Mouse (Mus musculus) intestine, embryonic 15.5 days (tissue): ENCODE measurements around the gene Hivep1. TPM values are rescaled to one million over a fixed set of nuclear protein-coding genes. Genes with fewer than 3 reads are reported as not detected.

Experiments used
- ATAC-seq: fragments of 200-750 bp; cut with Nextera tagmentation; 2 replicates; pipeline ENCODE4 v1.8.0; 2017; ENCODE audit warnings: moderate TSS enrichment, moderate library complexity
- H3K27ac ChIP-seq: fragments of 300-500 bp; sonication (generic); 2 replicates; pipeline ENCODE4 v1.5.1; 2015; ENCODE audit warnings: mild to moderate bottlenecking, inconsistent platforms
- H3K27me3 ChIP-seq: fragments of 300-500 bp; sonication (generic); replicated peaks from 2 replicates; pipeline ENCODE4 v1.6.1; 2015; ENCODE audit warnings: inconsistent platforms
- H3K36me3 ChIP-seq: fragments of 300-500 bp; sonication (generic); 2 replicates; pipeline ENCODE4 v1.6.1; 2015; ENCODE audit warnings: inconsistent platforms
- H3K4me1 ChIP-seq: fragments of 300-500 bp; sonication (generic); replicated peaks from 2 replicates; pipeline ENCODE4 v1.6.1; 2015; ENCODE audit warnings: inconsistent platforms
- H3K4me2 ChIP-seq: fragments of 300-500 bp; sonication (generic); replicated peaks from 2 replicates; pipeline ENCODE4 v1.6.1; 2015; ENCODE audit warnings: mild to moderate bottlenecking, inconsistent platforms
- H3K4me3 ChIP-seq: fragments of 300-500 bp; sonication (generic); replicated peaks from 2 replicates; pipeline ENCODE4 v1.5.1; 2015; ENCODE audit warnings: inconsistent platforms
- H3K9ac ChIP-seq: fragments of 300-500 bp; sonication (generic); 2 replicates; pipeline ENCODE4 v1.6.1; 2015; ENCODE audit warnings: inconsistent platforms
- H3K9me3 ChIP-seq: fragments of 300-500 bp; sonication (generic); 2 replicates; pipeline ENCODE4 v1.6.1; 2016; ENCODE audit warnings: inconsistent platforms
- WGBS: fragments of 180-500 bp; shearing (Covaris S2); methylation state at CpG from one replicate; pipeline ENCODE4 v1.1.7; 2015; 5-methylcytosine and 5-hydroxymethylcytosine counted together
- polyA plus RNA-seq: library from polyadenylated mRNA; unstranded; fragments of >200 nt; fragmentation: Nextera tagmentation; extraction: Ambion mirVana; gene quantifications from 2 replicates; pipeline ENCODE4 v1.2.1, GENCODE M21; 2015

Gene Hivep1
- polyA plus RNA-seq, 1 experiment from 2014 or later: 10.4 TPM

- H3K4me1 ChIP-seq: peaks cover 4% of the 10 kb centered on the region
- WGBS: 23% methylated on average over 8 of the region's 8 CpGs
- no peaks in the 10 kb centered on the region for H3K36me3 ChIP-seq
- ATAC-seq: peak; percentile 86
- H3K9ac ChIP-seq: no peak overlapping the region
- no peak overlapping the region for H3K27ac ChIP-seq
- H3K4me3 ChIP-seq: no peak overlapping the region
- H3K4me2 ChIP-seq: 0 out of 2 replicates have a peak overlapping the region, but pooled peaks have one; percentile 15
- no peaks in the 10 kb centered on the region for H3K27me3 ChIP-seq
- H3K9me3 ChIP-seq: no peaks in the 10 kb centered on the region
These were observed 51.2 kb downstream of the Hivep1 start for GRCm38 (mm10) chr13:42102980-42103379.

GRCm38 (mm10) chr13:42103486-42104166 lies 51.8 kb downstream of the Hivep1 start:
- Histone ChIP-seq H3K27me3 (no peaks in the 10 kb centered on the region), H3K9me3 (no peaks in the 10 kb centered on the region), H3K36me3 (no peaks in the 10 kb centered on the region), H3K4me1 (peaks cover 4% of the 10 kb centered on the region), H3K9ac (no peak overlapping the region), H3K27ac (no peak overlapping the region), H3K4me3 (no peak overlapping the region), H3K4me2 (no peak overlapping the region)
- ATAC-seq: no peak
- 70% methylated on average over 11 of the region's 11 CpGs for WGBS

GRCm38 (mm10) chr13:42104371-42104770 lies 52.5 kb downstream of the Hivep1 start:
- no peak overlapping the region for H3K4me3 ChIP-seq
- no peak overlapping the region for H3K4me2 ChIP-seq
- WGBS: 89% methylated on average over 3 of the region's 3 CpGs
- H3K9ac ChIP-seq: no peak overlapping the region
- H3K36me3 ChIP-seq: no peaks in the 10 kb centered on the region
- no peaks in the 10 kb centered on the region for H3K9me3 ChIP-seq
- no peak for ATAC-seq
- H3K4me1 ChIP-seq: peaks cover 4% of the 10 kb centered on the region
- H3K27me3 ChIP-seq: no peaks in the 10 kb centered on the region
- H3K27ac ChIP-seq: no peak overlapping the region

GRCm38 (mm10) chr13:42108483-42109215 lies 56.8 kb downstream of the Hivep1 start:
- no peak overlapping the region for H3K4me2 ChIP-seq
- ATAC-seq: no peak
- H3K9ac ChIP-seq: no peak overlapping the region
- no peak overlapping the region for H3K4me3 ChIP-seq
- 60% methylated on average over 11 of the region's 11 CpGs for WGBS
- H3K9me3 ChIP-seq: no peaks in the 10 kb centered on the region
- H3K36me3 ChIP-seq: no peaks in the 10 kb centered on the region
- 0 out of 2 replicates have a peak, but pooled peaks cover 4% of the 10 kb centered on the region for H3K4me1 ChIP-seq
- H3K27me3 ChIP-seq: no peaks in the 10 kb centered on the region
- H3K27ac ChIP-seq: no peak overlapping the region

GRCm38 (mm10) chr13:42110416-42110815 lies 58.6 kb downstream of the Hivep1 start:
- no peak overlapping the region for H3K4me3 ChIP-seq
- H3K9me3 ChIP-seq: no peaks in the 10 kb centered on the region
- H3K27ac ChIP-seq: no peak overlapping the region
- H3K4me1 ChIP-seq: 0 out of 2 replicates have a peak, but pooled peaks cover 4% of the 10 kb centered on the region
- no peak overlapping the region for H3K9ac ChIP-seq
- ATAC-seq: no peak
- no peaks in the 10 kb centered on the region for H3K36me3 ChIP-seq
- WGBS: 90% methylated on average over 3 of the region's 3 CpGs
- H3K27me3 ChIP-seq: no peaks in the 10 kb centered on the region
- no peak overlapping the region for H3K4me2 ChIP-seq

GRCm38 (mm10) chr13:42112071-42112470 lies 60.2 kb downstream of the Hivep1 start:
- H3K9ac ChIP-seq: no peak overlapping the region
- no peak for ATAC-seq
- no peaks in the 10 kb centered on the region for H3K27me3 ChIP-seq
- no peak overlapping the region for H3K4me2 ChIP-seq
- H3K9me3 ChIP-seq: no peaks in the 10 kb centered on the region
- H3K27ac ChIP-seq: no peak overlapping the region
- 0 out of 2 replicates have a peak, but pooled peaks cover 4% of the 10 kb centered on the region for H3K4me1 ChIP-seq
- no peaks in the 10 kb centered on the region for H3K36me3 ChIP-seq
- 82% methylated on average over 6 of the region's 6 CpGs for WGBS
- no peak overlapping the region for H3K4me3 ChIP-seq

- Histone ChIP-seq H3K36me3 (no peaks in the 10 kb centered on the region), H3K4me3 (no peak overlapping the region), H3K9me3 (no peaks in the 10 kb centered on the region), H3K4me1 (0 out of 2 replicates have a peak, but pooled peaks cover 4% of the 10 kb centered on the region), H3K27ac (no peak overlapping the region), H3K9ac (no peak overlapping the region), H3K27me3 (no peaks in the 10 kb centered on the region), H3K4me2 (no peak overlapping the region)
- ATAC-seq: no peak
- 63% methylated on average over 5 of the region's 5 CpGs for WGBS
These were observed 60.9 kb downstream of the Hivep1 start for GRCm38 (mm10) chr13:42112748-42113147.

- H3K4me3 ChIP-seq: no peak overlapping the region
- H3K4me1 ChIP-seq: 0 out of 2 replicates have a peak, but pooled peaks cover 4% of the 10 kb centered on the region
- H3K9me3 ChIP-seq: no peaks in the 10 kb centered on the region
- no peak overlapping the region for H3K27ac ChIP-seq
- H3K27me3 ChIP-seq: no peaks in the 10 kb centered on the region
- WGBS: 92% methylated on average over 7 of the region's 7 CpGs
- no peaks in the 10 kb centered on the region for H3K36me3 ChIP-seq
- no peak overlapping the region for H3K9ac ChIP-seq
- no peak for ATAC-seq
- H3K4me2 ChIP-seq: no peak overlapping the region
These were observed 61.8 kb downstream of the Hivep1 start for GRCm38 (mm10) chr13:42113601-42114000.

- ATAC-seq: no peak
- 87% methylated on average over 6 of the region's 6 CpGs for WGBS
- no peak overlapping the region for H3K9ac ChIP-seq
- H3K27ac ChIP-seq: no peak overlapping the region
- 0 out of 2 replicates have a peak, but pooled peaks cover 4% of the 10 kb centered on the region for H3K4me1 ChIP-seq
- H3K9me3 ChIP-seq: no peaks in the 10 kb centered on the region
- H3K4me3 ChIP-seq: no peak overlapping the region
- H3K4me2 ChIP-seq: no peak overlapping the region
- no peaks in the 10 kb centered on the region for H3K36me3 ChIP-seq
- H3K27me3 ChIP-seq: no peaks in the 10 kb centered on the region
These were observed 64.5 kb downstream of the Hivep1 start for GRCm38 (mm10) chr13:42116301-42116700.

- Histone ChIP-seq H3K4me1 (0 out of 2 replicates have a peak, but pooled peaks cover 4% of the 10 kb centered on the region), H3K9ac (no peak overlapping the region), H3K36me3 (no peaks in the 10 kb centered on the region; the same call in 1 of the 2 replicates), H3K4me3 (no peak overlapping the region), H3K27me3 (no peaks in the 10 kb centered on the region), H3K27ac (no peak overlapping the region), H3K9me3 (no peaks in the 10 kb centered on the region), H3K4me2 (no peak overlapping the region)
- ATAC-seq: no peak
- 89% methylated on average over 2 of the region's 2 CpGs for WGBS
These were observed 67.2 kb downstream of the Hivep1 start for GRCm38 (mm10) chr13:42119062-42119461.

- H3K27ac ChIP-seq: no peak overlapping the region
- no peak overlapping the region for H3K9ac ChIP-seq
- H3K4me2 ChIP-seq: no peak overlapping the region
- H3K36me3 ChIP-seq: no peaks in the 10 kb centered on the region; the same call in 1 of the 2 replicates
- H3K4me3 ChIP-seq: no peak overlapping the region
- no peaks in the 10 kb centered on the region for H3K27me3 ChIP-seq
- WGBS: 75% methylated on average over 5 of the region's 5 CpGs
- 0 out of 2 replicates have a peak, but pooled peaks cover 4% of the 10 kb centered on the region for H3K4me1 ChIP-seq
- H3K9me3 ChIP-seq: no peaks in the 10 kb centered on the region
- no peak for ATAC-seq
These were observed 69.4 kb downstream of the Hivep1 start for GRCm38 (mm10) chr13:42121106-42121776.
